Mouse (Mus musculus): ENCODE data around the gene Hoxc11. TPM values are rescaled to one million over a fixed set of nuclear protein-coding genes. Genes with fewer than 3 reads are reported as not detected.

Hoxc11 gene
- polyA plus RNA-seq, 1 experiment = not detected

DNA sequence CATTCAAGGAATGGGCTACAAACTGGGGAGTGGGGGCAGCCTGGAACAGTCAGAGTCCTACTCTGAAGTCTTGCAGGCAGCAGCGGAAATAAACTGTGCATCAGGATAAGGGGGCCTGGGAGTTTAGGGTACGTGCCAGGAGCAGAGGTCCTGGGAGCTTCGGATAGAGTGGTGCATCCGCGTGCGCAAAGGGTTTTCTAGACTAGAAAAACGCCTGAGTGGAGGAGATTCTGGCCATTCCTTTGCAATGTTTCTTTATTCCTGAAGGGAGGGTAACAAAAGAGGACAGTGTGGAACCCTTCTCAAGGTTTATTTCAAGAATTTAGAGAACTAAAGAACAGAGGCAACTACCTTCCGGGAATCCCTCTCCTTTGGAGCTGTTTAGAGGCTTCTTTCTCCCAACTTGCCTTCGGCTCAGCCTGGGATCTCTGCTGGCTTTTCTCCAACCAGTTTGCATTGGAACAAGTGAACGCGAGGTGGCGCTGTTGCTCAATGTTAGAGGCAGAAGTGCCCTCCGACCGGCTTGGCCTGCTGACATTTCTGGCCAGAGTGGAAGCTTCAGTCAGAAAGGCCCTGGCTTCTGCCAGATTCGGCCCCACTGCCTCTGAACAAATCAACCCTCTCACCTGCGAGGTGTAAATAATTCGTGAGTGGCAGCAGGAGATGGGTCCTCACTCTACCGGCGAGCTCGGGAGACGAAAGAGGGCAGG lies 33.1 kb downstream of the Hoxc11 start:
- DNase-seq = peak; percentile 88
- TF ChIP-seq CTCF (IDR thresholded peaks at IDR 0.05; ENCODE audit: insufficient read depth, low read length) (peak; percentile 94), POLR2A (IDR thresholded peaks at IDR 0.05; ENCODE audit: borderline replicate concordance, extremely low read depth, low read depth, low read length) (no peak)
- Histone ChIP-seq H3K4me1 (ENCODE audit: control insufficient read depth, insufficient read depth, low read length) (no peaks in the 10 kb centered on the region), H3K4me3 (replicated peaks; ENCODE audit: extremely low read depth, low read depth, low read length) (no peak overlapping the region)
- WGBS = 5% methylated on average over 21 of the region's 21 CpGs

DNA sequence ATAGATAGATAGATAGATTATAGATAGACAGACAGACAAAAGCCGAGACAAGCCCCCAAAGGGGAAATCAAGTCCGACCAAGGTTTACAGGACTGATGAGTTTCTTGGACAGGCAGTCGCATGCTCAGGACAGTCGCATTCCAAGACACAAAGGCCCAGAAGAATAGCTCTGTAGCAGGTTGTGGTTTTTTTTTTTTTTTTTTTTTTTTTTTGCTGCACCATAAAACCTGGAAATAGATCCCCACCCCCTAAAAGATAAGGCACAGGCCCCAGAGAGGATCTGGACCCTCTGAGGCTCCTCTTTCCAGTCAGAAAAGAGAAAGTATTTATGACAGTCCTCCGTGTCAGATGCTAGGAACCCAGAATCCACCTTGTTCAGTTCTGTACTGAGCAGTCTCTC lies 33.9 kb downstream of the Hoxc11 start:
- 40% methylated on average over 5 of the region's 5 CpGs for WGBS
- no peak for TF ChIP-seq CTCF (IDR thresholded peaks at IDR 0.05; ENCODE audit: insufficient read depth, low read length)
- TF ChIP-seq POLR2A (IDR thresholded peaks at IDR 0.05; ENCODE audit: borderline replicate concordance, extremely low read depth, low read depth, low read length) = no peak
- Histone ChIP-seq H3K4me1 (ENCODE audit: control insufficient read depth, insufficient read depth, low read length) (no peaks in the 10 kb centered on the region), H3K4me3 (replicated peaks; ENCODE audit: extremely low read depth, low read depth, low read length) (no peak overlapping the region)
- DNase-seq = no peak

DNA sequence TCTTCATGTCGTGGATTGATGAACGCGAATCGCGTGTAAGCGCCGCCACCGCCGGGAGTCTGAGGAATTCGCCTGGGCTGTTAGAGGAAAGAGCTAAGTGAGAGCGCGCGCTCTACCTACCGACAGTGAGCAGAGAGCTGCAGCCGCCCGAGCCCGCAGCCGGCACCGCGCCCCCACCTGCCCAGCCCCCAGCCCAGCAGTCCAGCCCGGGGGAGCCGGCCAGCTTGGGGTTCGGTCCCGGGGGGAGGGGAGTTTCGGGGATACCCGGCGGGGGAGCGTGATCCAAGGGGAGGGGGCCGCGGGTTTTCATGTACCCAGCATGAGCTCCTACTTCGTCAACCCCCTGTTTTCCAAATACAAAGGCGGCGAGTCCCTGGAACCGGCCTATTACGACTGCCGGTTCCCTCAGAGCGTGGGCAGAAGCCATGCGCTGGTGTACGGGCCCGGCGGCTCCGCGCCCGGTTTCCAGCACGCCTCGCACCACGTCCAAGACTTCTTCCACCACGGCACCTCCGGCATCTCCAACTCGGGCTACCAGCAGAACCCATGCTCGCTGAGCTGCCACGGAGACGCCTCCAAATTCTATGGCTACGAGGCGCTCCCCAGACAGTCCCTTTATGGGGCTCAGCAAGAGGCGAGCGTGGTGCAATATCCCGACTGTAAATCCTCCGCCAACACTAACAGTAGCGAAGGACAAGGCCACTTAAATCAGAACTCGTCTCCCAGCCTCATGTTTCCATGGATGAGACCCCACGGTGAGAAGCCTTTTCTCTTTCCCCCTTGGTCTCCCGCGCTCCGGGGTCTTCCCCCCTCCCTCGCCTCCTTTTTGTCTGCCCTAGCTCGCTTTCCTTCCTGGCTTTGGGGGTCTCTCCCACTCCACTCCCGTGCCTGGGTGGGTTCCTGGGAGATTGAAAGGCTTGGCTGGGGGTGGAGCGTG lies 36.5 kb downstream of the Hoxc11 start, which contains the start of gene Hoxc8:
Hoxc8 (plus strand) TSS at position 147 of the 937 bp plus-strand sequence.
- 3% methylated on average over 69 of the region's 69 CpGs for WGBS
- Histone ChIP-seq H3K4me1 (ENCODE audit: control insufficient read depth, insufficient read depth, low read length) (no peaks in the 10 kb centered on the region), H3K4me3 (replicated peaks; ENCODE audit: extremely low read depth, low read depth, low read length) (no peak within 1 kb of the TSS)
- DNase-seq = no peak
- TF ChIP-seq POLR2A (IDR thresholded peaks at IDR 0.05; ENCODE audit: borderline replicate concordance, extremely low read depth, low read depth, low read length) (no peak), CTCF (IDR thresholded peaks at IDR 0.05; ENCODE audit: insufficient read depth, low read length) (no peak)

DNA sequence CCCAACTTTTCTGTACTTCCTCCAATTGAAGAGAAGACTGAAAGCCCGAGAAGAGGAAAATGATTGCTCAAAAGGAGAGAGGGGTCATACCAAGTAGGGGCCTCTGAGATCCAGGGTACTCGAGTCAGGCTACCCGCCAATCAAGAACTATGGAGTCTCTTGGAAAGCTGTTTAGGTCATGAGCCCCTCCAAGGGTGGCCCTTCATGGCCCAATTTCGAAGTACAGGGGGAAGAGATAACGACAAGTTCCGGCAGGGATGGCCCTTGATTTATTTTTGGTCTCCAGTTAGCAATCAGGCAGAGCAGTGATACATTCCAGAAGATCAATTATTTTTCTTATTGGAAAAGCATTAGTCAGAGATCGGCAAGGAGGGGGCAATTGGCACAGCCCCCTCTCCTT lies 37.6 kb downstream of the Hoxc11 start:
- Histone ChIP-seq H3K4me3 (replicated peaks; ENCODE audit: extremely low read depth, low read depth, low read length) (no peak overlapping the region), H3K4me1 (ENCODE audit: control insufficient read depth, insufficient read depth, low read length) (no peaks in the 10 kb centered on the region)
- DNase-seq = no peak
- TF ChIP-seq POLR2A (IDR thresholded peaks at IDR 0.05; ENCODE audit: borderline replicate concordance, extremely low read depth, low read depth, low read length) (no peak), CTCF (IDR thresholded peaks at IDR 0.05; ENCODE audit: insufficient read depth, low read length) (no peak)
- 5% methylated on average over 7 of the region's 7 CpGs for WGBS

DNA sequence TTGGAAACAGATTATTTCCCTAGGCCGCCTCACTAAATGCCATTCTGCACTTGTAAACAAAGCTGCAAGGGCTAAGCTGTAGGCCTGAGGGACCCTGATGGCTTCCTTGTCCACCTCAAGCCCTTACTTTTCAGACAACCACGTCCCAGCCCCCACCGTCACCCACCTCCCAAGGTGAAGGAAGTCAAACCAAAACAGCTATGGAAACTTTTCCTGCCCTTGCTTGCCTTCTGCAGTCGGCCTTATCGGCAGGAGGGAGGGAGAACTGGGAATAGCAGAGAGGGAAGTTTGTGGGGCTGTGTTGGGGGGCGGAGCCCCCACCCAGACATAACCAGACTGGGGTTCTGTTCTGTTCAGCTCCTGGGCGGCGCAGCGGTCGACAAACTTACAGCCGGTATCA lies 38.0 kb downstream of the Hoxc11 start:
- Histone ChIP-seq H3K4me3 (replicated peaks; ENCODE audit: extremely low read depth, low read depth, low read length) (no peak overlapping the region), H3K4me1 (ENCODE audit: control insufficient read depth, insufficient read depth, low read length) (no peaks in the 10 kb centered on the region)
- no peak for DNase-seq
- WGBS = 4% methylated on average over 11 of the region's 11 CpGs
- no peak for TF ChIP-seq POLR2A (IDR thresholded peaks at IDR 0.05; ENCODE audit: borderline replicate concordance, extremely low read depth, low read depth, low read length)
- TF ChIP-seq CTCF (IDR thresholded peaks at IDR 0.05; ENCODE audit: insufficient read depth, low read length) = no peak

DNA sequence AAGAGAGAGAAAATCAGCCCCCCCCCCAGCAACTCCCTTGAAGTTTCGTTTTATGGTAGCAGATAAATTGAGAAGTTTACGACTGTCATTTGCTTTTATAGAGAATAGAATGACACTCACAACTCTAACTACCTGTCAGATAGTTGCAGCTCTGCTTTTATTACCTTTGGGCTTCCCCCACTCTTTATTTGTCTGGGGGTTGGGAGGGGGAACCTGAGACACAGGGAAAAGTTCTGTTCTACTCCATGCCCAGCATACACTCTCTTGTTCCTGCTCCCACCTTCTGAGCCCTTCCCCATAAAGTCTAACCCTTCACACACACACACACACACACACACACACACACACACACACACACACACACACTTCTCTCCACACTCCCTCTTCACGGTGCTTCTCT lies 38.6 kb downstream of the Hoxc11 start:
- 8% methylated on average over 3 of the region's 3 CpGs for WGBS
- Histone ChIP-seq H3K4me1 (ENCODE audit: control insufficient read depth, insufficient read depth, low read length) (no peaks in the 10 kb centered on the region), H3K4me3 (replicated peaks; ENCODE audit: extremely low read depth, low read depth, low read length) (no peak overlapping the region)
- no peak for DNase-seq
- TF ChIP-seq POLR2A (IDR thresholded peaks at IDR 0.05; ENCODE audit: borderline replicate concordance, extremely low read depth, low read depth, low read length) (no peak), CTCF (IDR thresholded peaks at IDR 0.05; ENCODE audit: insufficient read depth, low read length) (no peak)

DNA sequence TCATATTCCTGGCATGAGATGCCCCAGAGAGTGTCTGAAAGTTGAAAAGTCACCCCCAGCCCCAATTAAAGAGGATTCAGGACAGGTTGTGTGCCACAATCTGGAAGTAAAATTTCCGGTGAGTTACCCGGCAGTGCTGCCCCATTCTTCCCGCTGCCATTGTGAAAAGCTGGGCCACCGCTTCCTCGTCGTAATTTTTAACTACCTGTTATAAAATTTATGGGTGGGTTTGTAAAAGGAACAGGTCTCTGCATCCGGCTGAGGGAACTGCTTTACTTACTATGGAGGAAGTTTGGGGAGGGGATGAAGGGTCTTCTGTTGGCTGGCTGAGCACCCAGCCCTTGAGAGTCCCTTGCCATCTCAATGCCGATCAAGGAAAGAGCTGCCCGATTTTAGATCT lies 42.3 kb downstream of the Hoxc11 start:
- WGBS = 6% methylated on average over 9 of the region's 9 CpGs
- no peaks in the 10 kb centered on the region for H3K4me1 ChIP-seq (ENCODE audit: control insufficient read depth, insufficient read depth, low read length)

DNA sequence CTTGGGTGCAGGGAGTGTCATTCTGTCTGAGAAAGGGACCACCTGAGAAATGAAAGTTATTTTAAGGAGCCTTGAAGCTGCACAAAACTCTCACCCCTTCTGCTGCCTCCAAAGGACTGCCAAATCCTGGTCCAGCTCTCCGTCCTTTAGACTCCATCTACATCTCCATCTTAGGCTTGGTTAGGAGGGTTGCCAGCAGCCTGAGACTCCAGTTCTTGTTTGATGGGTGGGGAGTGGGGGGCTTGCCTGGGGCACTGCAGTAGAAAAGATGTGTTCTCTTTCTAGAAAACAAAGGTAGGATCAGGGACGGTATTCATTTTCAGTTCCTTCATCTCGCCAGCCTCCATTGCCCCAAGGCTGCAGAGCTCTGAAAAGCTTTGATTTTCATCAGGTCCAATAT lies 43.2 kb downstream of the Hoxc11 start:
- no peak for TF ChIP-seq POLR2A (IDR thresholded peaks at IDR 0.05; ENCODE audit: borderline replicate concordance, extremely low read depth, low read depth, low read length)
- no peak for TF ChIP-seq CTCF (IDR thresholded peaks at IDR 0.05; ENCODE audit: insufficient read depth, low read length)
- Histone ChIP-seq H3K4me3 (replicated peaks; ENCODE audit: extremely low read depth, low read depth, low read length) (no peak overlapping the region), H3K4me1 (ENCODE audit: control insufficient read depth, insufficient read depth, low read length) (no peaks in the 10 kb centered on the region)
- no peak for DNase-seq
- 10% methylated on average over 3 of the region's 3 CpGs for WGBS

More for the DNA sequence above, 42.3 kb downstream of the Hoxc11 start:
- no peak overlapping the region for H3K4me3 ChIP-seq (replicated peaks; ENCODE audit: extremely low read depth, low read depth, low read length)
- TF ChIP-seq POLR2A (IDR thresholded peaks at IDR 0.05; ENCODE audit: borderline replicate concordance, extremely low read depth, low read depth, low read length) = no peak
- TF ChIP-seq CTCF (IDR thresholded peaks at IDR 0.05; ENCODE audit: insufficient read depth, low read length) = no peak
- no peak for DNase-seq

DNA sequence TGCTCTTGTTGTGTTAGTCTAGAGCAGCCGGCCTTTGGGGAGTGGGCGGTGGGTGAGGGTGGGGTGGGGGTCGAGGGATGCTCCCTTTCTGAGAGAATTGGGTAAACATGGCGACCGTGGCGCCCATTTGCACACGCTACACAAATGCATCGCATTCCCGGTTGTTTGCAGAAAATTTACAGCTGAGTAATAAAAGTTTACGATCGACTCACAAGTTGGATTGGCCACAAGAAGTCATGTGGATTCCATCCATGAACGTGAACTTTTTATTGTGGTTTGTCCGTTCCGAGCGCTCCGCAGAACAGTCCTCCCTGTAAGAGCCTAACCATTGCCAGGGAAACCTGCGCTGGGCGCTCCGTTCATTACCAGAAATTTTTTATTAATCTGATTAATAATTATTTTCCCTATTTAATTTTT lies 43.7 kb downstream of the Hoxc11 start, which contains the start of gene Hoxc6:
Hoxc6 (plus strand) TSS at position 319 of the 417 bp plus-strand sequence.
- DNase-seq = no peak
- WGBS = 4% methylated on average over 19 of the region's 19 CpGs
- TF ChIP-seq CTCF (IDR thresholded peaks at IDR 0.05; ENCODE audit: insufficient read depth, low read length) (no peak), POLR2A (IDR thresholded peaks at IDR 0.05; ENCODE audit: borderline replicate concordance, extremely low read depth, low read depth, low read length) (no peak)

More for the DNA sequence above, 43.7 kb downstream of the Hoxc11 start, which contains the start of gene Hoxc6:
- Histone ChIP-seq H3K4me1 (ENCODE audit: control insufficient read depth, insufficient read depth, low read length) (no peaks in the 10 kb centered on the region), H3K4me3 (replicated peaks; ENCODE audit: extremely low read depth, low read depth, low read length) (no peak within 1 kb of the TSS)
